Mouse (Mus musculus): Measurements from ENCODE around the gene Chrna9.

Gene Chrna9

GRCm38 (mm10) chr5:65934783-65935182 lies at the start of gene Chrna9:
TSS of gene Chrna9 (plus strand) at chr5:65934921.
- DNase-seq (ENCODE audit: low spot score): no peak

DNA sequence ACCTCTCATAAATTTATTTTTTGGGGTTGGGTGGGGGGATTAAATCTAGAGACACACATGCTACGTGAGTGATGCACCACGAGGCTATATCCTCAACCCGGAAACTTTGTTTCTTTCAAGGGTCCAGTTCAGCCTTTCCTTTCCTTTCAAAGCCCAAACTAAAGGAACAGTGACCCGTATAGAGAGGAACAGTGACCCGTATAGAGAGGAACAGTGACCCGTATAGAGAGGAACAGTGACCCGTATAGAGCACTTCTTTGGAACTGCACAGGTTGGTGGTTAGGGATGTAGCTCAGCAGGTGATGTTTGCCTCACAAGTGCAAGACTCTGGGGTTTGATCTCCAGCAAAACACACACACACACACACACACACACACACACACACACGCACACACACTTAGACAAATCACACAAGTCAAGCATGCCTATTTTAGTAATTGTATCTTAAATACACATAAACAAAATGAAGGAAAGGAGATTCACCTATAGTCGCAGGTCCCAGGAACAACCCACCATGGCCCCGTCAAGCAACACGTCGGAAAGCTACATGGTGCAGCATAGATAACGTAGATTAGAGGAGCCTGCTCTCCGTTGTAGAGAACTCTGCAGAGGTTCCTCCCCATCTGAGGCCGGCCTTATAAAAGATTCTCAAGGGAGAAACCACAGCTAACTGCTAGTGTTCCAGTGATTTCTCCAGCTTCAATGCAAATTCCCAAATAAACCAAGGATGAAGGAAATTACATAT lies 48.9 kb upstream of the Chrna9 start:
- no peak for DNase-seq (ENCODE audit: low spot score)

- no peak for DNase-seq (ENCODE audit: low spot score)
Measured at GRCm38 (mm10) chr5:65888102-65888501, 46.6 kb upstream of the Chrna9 start.

DNA sequence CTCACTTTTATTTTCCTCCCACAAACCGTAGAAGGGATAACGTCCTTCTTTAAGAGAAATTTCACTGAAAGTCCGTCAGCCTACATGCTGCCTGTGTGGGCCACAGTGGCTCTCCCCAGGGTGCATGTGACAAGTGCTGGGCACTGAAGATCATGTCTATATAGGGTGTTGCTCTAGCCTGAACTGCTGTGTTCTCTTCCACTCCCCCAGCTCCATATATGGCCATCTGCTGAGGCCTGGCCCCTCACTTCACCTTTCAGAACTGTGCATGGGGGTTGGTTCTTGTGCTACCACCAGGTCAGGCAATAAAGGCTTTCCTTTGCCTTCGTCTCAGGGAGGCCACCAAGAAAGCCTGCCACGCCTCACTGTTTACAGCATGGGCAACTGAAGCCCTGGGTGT lies 45.7 kb upstream of the Chrna9 start:
- no peak for DNase-seq (ENCODE audit: low spot score)

DNA sequence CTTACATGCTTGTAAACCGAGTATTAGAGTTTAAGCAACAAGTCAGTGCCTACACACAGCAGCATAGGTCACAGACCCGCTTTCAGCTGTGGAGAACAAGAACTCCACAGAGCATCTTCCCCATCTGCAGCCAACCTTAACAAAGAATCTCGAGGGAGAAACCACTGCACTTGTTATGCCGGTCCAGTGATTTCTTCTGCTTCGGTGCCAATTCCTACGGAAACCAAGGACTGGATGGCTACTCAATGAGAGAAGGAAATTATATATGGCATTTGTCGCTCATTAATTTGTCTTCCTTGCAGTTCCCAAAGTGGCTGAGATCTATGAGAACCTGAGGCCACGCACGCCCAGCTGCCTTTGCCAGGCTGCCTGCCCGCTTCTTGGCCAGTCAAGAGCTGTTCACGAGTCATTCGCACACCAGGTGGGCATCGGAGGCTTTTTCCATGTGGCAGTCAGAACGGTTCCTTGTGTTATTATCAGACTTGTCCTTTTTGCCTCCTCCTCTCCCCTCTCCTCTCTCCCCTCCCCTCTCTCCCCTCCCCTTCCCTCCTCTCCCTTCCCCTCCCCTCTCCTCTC lies 43.4 kb upstream of the Chrna9 start:
- DNase-seq (ENCODE audit: low spot score): no peak

GRCm38 (mm10) chr5:65895121-65895692 lies 39.5 kb upstream of the Chrna9 start:
- no peak for DNase-seq (ENCODE audit: low spot score)

- DNase-seq (ENCODE audit: low spot score): no peak
Measured at GRCm38 (mm10) chr5:65895764-65896163, 39.0 kb upstream of the Chrna9 start.

DNA sequence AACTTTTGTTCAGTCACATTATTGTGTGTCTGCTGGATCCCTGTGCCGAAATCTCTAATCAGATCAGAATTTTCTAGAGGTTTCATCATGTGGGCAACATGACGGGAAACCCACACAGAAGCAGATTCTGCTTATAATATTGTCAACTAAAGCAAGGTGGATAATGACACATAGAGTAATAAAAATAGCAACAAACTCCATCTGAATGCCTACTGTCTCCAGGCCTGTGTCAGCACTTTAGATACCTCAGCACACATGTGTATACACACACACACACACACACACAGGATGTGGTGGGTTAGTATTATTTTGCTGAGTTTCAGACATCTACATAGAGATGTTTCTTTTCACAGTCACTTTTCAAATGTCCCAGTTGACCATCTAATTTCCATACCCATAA lies 37.0 kb upstream of the Chrna9 start:
- DNase-seq (ENCODE audit: low spot score): no peak

DNA sequence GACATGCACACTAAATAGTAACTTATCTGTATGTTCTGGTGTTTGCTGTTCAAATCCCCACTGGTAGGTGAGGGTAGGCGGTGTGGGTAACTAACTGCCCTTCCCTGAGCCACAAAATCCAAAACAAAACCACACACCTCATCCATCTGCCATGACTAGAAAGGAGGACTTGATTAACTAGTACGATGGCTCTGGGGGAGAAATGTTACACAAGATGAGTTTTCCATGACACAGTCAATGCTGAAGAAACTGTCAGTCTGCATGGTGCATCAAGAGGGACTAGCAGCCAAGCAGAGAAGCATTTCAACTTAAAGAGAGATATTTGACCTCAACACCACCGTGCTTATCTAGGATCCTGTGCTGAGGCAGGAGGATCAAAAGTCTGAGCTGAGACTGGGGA lies 36.0 kb upstream of the Chrna9 start:
- DNase-seq (ENCODE audit: low spot score): no peak

DNA sequence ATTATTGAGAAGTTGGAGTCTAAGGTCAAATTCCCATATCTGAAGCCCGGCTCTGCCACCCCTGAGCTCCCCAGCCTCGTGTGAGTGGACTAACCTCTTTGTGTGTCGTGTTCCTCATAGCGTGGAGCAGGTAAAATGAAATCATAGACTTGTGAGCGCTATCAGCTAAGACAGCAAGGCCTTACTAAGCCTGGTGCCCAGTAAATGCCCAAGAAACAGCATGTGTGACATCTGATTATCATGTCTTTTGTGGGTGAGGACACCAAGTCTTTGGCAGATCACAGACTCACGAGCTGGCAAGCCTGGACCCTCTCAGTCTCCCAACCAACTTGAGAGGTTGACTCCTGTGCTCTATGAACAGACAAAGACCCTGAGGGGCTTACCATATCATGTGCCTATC lies 34.6 kb upstream of the Chrna9 start:
- no peak for DNase-seq (ENCODE audit: low spot score)

DNA sequence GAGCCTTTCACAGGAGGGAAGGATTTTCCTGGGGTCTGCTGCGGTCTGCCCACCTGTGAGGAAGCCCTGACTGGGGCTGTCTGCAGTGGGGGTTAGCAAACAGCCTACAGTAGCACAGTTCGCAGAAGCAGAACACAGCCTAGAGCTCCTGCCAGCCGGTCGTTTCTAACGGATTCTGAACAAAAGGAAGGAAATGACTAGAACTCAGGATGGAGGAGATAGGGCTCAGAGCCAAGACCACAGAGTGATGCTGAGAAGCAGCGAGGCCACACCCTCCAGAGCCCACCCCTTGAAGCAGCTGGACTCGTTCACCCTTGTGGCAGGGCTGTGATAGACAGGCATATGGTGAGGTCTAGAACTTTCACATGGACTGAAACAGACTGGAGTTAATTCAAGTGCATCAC lies 33.9 kb upstream of the Chrna9 start:
- no peak for DNase-seq (ENCODE audit: low spot score)

DNA sequence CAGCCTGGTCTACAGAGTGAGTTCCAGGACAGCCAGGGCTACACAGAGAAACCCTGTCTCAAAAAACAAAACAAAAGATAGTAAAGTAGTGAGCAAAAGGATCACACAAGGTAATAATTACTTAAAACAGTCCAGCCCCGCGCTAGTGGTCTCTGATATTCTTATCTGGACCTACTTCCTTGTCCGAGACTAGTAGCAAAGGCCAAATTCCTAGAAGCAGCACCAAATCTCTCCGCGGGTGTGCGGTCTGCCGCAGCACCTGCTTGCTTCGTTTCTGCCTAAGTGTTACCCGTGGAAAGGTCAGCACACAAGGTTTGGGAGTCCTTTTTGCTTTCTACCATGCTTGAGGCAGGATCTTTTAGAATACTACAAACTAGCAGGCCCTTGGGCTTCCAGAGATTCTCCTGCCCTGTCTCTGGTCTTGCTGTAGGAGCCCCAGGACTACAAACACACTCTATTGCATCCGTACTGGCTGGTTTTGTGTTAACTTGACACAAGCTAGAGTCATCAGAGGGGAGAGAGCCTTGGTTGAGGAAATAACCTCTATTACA lies 32.8 kb upstream of the Chrna9 start:
- DNase-seq (ENCODE audit: low spot score): no peak

- no peak for DNase-seq (ENCODE audit: low spot score)
Measured at GRCm38 (mm10) chr5:65902811-65903210, 31.9 kb upstream of the Chrna9 start.

- DNase-seq (ENCODE audit: low spot score): no peak
Measured at GRCm38 (mm10) chr5:65904476-65904875, 30.2 kb upstream of the Chrna9 start.

- no peak for DNase-seq (ENCODE audit: low spot score)
Measured at GRCm38 (mm10) chr5:65908751-65909150, 26.0 kb upstream of the Chrna9 start.

GRCm38 (mm10) chr5:65909321-65909720 lies 25.4 kb upstream of the Chrna9 start:
- no peak for DNase-seq (ENCODE audit: low spot score)

DNA sequence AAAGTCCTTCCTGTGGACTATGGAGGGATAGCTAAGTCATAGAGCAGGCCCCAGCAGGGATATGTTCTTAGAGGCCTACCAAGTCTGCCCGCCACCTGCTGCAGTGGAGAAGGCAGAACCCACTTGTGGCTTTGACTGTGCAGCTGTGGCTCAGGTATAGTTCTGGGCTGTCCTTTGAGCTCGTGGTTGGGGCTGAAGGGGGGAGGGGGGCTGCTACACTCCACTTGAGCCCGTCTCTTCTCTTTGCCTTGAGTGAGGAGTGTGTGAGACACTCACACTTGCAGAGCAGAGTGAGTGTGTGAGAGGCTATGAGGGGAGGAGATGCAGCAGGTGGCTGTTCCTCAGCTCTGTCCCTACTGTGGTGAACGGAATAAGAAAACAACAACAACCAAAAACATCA lies 24.3 kb upstream of the Chrna9 start:
- no peak for DNase-seq (ENCODE audit: low spot score)

GRCm38 (mm10) chr5:65911676-65912075 lies 23.0 kb upstream of the Chrna9 start:
- DNase-seq (ENCODE audit: low spot score): no peak

DNA sequence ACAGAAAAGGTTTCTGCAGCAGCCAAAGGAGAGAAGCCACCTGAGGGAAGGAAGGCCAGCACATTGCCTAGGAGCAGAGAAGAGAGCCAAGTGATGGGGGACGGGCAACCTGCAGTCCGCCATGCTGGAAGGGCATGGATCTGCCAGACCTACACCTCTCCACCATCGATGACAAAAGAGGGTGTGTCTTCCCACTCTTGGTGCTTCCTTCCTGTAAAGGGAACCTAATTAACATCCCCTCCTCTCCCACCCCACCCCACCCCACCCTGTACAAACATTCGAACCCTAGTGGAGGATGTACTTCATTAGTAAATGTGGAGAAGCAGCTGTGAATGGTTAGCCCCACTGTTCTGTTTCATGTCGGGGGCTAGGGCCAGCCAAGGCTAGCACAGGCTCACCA lies 22.5 kb upstream of the Chrna9 start:
- no peak for DNase-seq (ENCODE audit: low spot score)

DNA sequence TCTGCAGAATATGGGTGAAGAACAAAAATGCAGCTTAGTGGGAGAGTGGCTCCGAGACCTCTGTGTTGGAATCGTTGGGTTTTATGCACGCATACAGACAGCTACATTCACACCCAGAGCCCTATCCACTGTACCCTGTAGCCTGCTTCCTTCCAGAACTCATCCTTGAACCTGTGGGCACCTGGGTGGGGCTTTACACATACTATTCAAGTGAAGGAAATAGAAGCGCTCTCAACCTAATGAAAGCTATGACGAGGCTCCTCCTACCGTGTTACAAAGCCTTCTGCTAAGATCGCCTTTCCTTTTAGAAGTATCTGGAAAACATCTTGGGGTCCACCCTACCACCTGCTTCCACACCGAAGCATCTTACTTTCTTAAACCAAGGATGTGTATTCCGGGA lies 21.6 kb upstream of the Chrna9 start:
- no peak for DNase-seq (ENCODE audit: low spot score)

DNA sequence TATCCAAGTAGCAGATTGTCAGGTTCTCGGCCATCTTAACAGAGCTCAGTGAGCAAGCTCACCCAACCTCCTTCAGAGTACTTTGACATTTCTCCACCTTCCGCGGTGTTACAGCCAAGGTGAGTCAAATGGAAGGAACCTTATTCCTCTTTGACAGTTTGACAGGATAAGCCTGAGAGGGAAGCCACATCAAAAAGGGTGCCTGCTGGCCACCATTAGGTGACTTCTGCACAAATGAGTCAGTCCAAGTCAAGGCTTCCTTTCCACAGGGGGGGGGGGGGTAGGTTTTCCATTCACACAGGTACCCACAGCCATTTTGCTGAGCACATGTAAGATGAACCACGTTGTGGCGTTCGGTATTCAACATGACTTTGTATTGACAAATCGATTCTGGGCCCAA lies 20.4 kb upstream of the Chrna9 start:
- DNase-seq (ENCODE audit: low spot score): no peak

GRCm38 (mm10) chr5:65916930-65917329 lies 17.8 kb upstream of the Chrna9 start:
- DNase-seq (ENCODE audit: low spot score): no peak

GRCm38 (mm10) chr5:65918601-65919000 lies 16.1 kb upstream of the Chrna9 start:
- no peak for DNase-seq (ENCODE audit: low spot score)
